Mouse (Mus musculus): ENCODE results near the gene Atf7ip. TPM values are rescaled to one million over a fixed set of nuclear protein-coding genes. Genes with fewer than 3 reads are reported as not detected.
A peak's percentile ranks its signal among the peaks of the same experiment; 100 is the strongest.

Atf7ip gene
- total and polyA plus RNA-seq, 3 experiments, result 4.2 to 35.4 (median 29.7) TPM

DNA sequence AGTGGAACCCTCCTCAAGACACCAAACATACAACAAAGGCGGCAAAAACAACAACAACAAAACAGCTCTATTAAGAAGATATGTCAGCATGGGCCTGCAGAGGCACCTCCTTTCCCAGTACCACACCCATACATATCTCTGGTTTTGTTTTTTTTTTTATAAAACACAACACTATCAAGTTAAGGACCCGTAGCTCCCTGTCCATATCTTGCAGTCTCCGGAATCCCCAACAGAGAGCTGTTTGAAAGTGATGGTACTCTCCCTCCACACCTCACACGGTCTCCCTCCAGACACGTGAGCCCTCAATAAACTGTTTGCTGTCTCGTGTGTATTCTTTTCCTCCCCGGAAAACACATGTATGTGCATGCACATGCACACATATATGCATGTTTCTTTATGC, 46.8 kb upstream of the Atf7ip start:
- no peak overlapping the region for H3K27ac ChIP-seq (ENCODE audit: insufficient read depth, low read depth)
- H3K9me3 ChIP-seq (replicated peaks; ENCODE audit: low read length), result no peaks in the 10 kb centered on the region
- no peak for TF ChIP-seq ETS1 (conservative IDR thresholded peaks at IDR 0.05; ENCODE audit: low read depth, low read length)
- TF ChIP-seq MYC (IDR thresholded peaks at IDR 0.05; ENCODE audit: low read depth, low read length), result no peak
- TF ChIP-seq CTCF (conservative IDR thresholded peaks at IDR 0.05 in 1 of 2, IDR thresholded peaks at IDR 0.05 in 1 of 2; ENCODE audit: low read depth in 2 of 2, low read length in 2 of 2), result no peak
- TF ChIP-seq TCF12 (IDR thresholded peaks at IDR 0.05; ENCODE audit: low read depth, low read length), result no peak
- TF ChIP-seq CHD2 (IDR thresholded peaks at IDR 0.05; ENCODE audit: low read length), result no peak
- no peak for TF ChIP-seq KAT2A (IDR thresholded peaks at IDR 0.05; ENCODE audit: insufficient replicate concordance, low read length)
- TF ChIP-seq SIN3A (IDR thresholded peaks at IDR 0.05; ENCODE audit: low read length), result no peak
- TF ChIP-seq NRF1 (IDR thresholded peaks at IDR 0.05; ENCODE audit: low read depth, low read length), result no peak
- TF ChIP-seq POLR2AphosphoS2 (IDR thresholded peaks at IDR 0.05; ENCODE audit: low read depth, low read length), result no peak
- no peak for TF ChIP-seq SMC3 (IDR thresholded peaks at IDR 0.05; ENCODE audit: low read depth, low read length)
- no peak for TF ChIP-seq POLR2A (IDR thresholded peaks at IDR 0.05; ENCODE audit: low read depth, low read length)
- no peak for TF ChIP-seq GABPA (IDR thresholded peaks at IDR 0.05; ENCODE audit: insufficient replicate concordance, low read depth, low read length)
- TF ChIP-seq E2F4 (IDR thresholded peaks at IDR 0.05; ENCODE audit: insufficient replicate concordance, low read depth, low read length), result no peak
- TF ChIP-seq MXI1 (IDR thresholded peaks at IDR 0.05; ENCODE audit: low read depth, low read length), result no peak
- H3K4me1 ChIP-seq (ENCODE audit: control insufficient read depth in 1 of 2, insufficient read depth in 2 of 2), result peaks cover 2 to 12% of the 10 kb centered on the region in 2 experiments; a peak in 2 of 4 replicates
- H3K36me3 ChIP-seq (replicated peaks in 1 of 2; ENCODE audit: control insufficient read depth in 1 of 2, insufficient read depth in 1 of 2, low read length in 1 of 2), result no peaks in the 10 kb centered on the region
- in situ Hi-C loops (cut with MboI; ENCODE audit: low pct_ligation_motif_present, low pct_unique_long_range_greater_than_20kb, low sequenced_read_pairs), result no loop called here
- no peak overlapping the region for H3K9ac ChIP-seq (ENCODE audit: insufficient read depth, low read depth)
- DNase-seq (ENCODE audit: extremely low read depth), result no peak
- dilution Hi-C loops (cut with MboI; ENCODE audit: extremely low pct_ligation_motif_present, extremely low pct_unique_long_range_greater_than_20kb, low sequenced_read_pairs), result no loop called here
- H3K4me3 ChIP-seq (replicated peaks in 1 of 3; ENCODE audit: low read depth in 2 of 3, low read length in 2 of 3, poor library complexity in 1 of 3), result no peak overlapping the region
- H3K79me2 ChIP-seq (replicated peaks; ENCODE audit: control insufficient read depth, extremely low read depth, insufficient read depth, poor library complexity, severe bottlenecking), result no peaks in the 10 kb centered on the region
- no peaks in the 10 kb centered on the region for H3K27me3 ChIP-seq (replicated peaks)
- H3K4me2 ChIP-seq (ENCODE audit: insufficient read depth, low read depth, poor library complexity, severe bottlenecking), result no peak overlapping the region

DNA sequence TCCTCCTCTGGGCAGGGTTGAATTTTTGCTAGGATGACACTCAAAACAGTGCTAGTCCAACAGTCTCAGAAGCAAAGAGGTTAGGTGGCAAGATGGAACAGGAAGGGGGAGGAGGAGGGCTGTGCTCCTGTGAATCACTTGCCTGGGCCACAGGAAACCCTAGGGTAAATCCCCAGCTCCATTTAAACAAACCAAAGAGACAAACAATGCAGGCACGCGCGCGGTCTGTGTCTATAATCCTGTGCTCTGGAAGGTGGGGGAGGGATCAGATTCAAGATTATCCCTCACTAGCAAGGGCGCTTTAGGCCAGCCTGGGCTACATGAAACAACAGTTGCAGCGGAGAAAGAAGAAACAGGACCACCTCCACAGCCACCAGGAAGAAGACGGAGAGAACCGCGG, 42.5 kb upstream of the Atf7ip start:
- peak overlapping the region; percentile 57 to 63 (median 60) for H3K4me3 ChIP-seq (replicated peaks in 1 of 3; ENCODE audit: low read depth in 2 of 3, low read length in 2 of 3, poor library complexity in 1 of 3)
- peaks cover 3% of the 10 kb centered on the region for H3K9me3 ChIP-seq (replicated peaks; ENCODE audit: low read length)
- no peaks in the 10 kb centered on the region for H3K79me2 ChIP-seq (replicated peaks; ENCODE audit: control insufficient read depth, extremely low read depth, insufficient read depth, poor library complexity, severe bottlenecking)
- DNase-seq (ENCODE audit: extremely low read depth), result peak; percentile 91
- no peaks in the 10 kb centered on the region for H3K27me3 ChIP-seq (replicated peaks)
- in situ Hi-C loops (cut with MboI; ENCODE audit: low pct_ligation_motif_present, low pct_unique_long_range_greater_than_20kb, low sequenced_read_pairs) (loop anchor here (5.0 kb wide), 1 partner anchor 36 kb away; no protein-coding TSS in a partner anchor), dilution Hi-C loops (cut with MboI; ENCODE audit: extremely low pct_ligation_motif_present, extremely low pct_unique_long_range_greater_than_20kb, low sequenced_read_pairs) (no loop called here)
- H3K9ac ChIP-seq (ENCODE audit: insufficient read depth, low read depth), result peak overlapping the region; percentile 79
- H3K4me2 ChIP-seq (ENCODE audit: insufficient read depth, low read depth, poor library complexity, severe bottlenecking), result peak overlapping the region; percentile 57
- H3K4me1 ChIP-seq (ENCODE audit: control insufficient read depth in 1 of 2, insufficient read depth in 2 of 2), result peaks cover 8 to 48% of the 10 kb centered on the region in 2 experiments
- peak overlapping the region; percentile 97 for H3K27ac ChIP-seq (ENCODE audit: insufficient read depth, low read depth)
- peaks cover 0 to 6% of the 10 kb centered on the region in 2 experiments for H3K36me3 ChIP-seq (replicated peaks in 1 of 2; ENCODE audit: control insufficient read depth in 1 of 2, insufficient read depth in 1 of 2, low read length in 1 of 2)
- TF ChIP-seq RCOR1 (conservative IDR thresholded peaks at IDR 0.05; ENCODE audit: low read depth, low read length) (no peak), USF2 (conservative IDR thresholded peaks at IDR 0.05; ENCODE audit: low read depth, low read length) (no peak), SIN3A (IDR thresholded peaks at IDR 0.05; ENCODE audit: low read length) (peak; percentile 69), POLR2AphosphoS2 (IDR thresholded peaks at IDR 0.05; ENCODE audit: low read depth, low read length) (no peak), ZC3H11A (IDR thresholded peaks at IDR 0.05; ENCODE audit: low read depth, low read length) (no peak), ZNF384 (IDR thresholded peaks at IDR 0.05; ENCODE audit: low read depth, low read length) (no peak), GABPA (IDR thresholded peaks at IDR 0.05; ENCODE audit: insufficient replicate concordance, low read depth, low read length) (no peak), BHLHE40 (IDR thresholded peaks at IDR 0.05; ENCODE audit: low read depth, low read length) (peak; percentile 96), MYC (IDR thresholded peaks at IDR 0.05; ENCODE audit: low read depth, low read length) (peak; percentile 71; the same call in 1 of the 2 replicates), NRF1 (IDR thresholded peaks at IDR 0.05; ENCODE audit: low read depth, low read length) (no peak), MAFK (IDR thresholded peaks at IDR 0.05; ENCODE audit: insufficient replicate concordance, low read length) (no peak), MEF2A (IDR thresholded peaks at IDR 0.05; ENCODE audit: borderline replicate concordance, low read depth, low read length) (peak; percentile 52; the same call in 1 of the 2 replicates), ZMIZ1 (IDR thresholded peaks at IDR 0.05; ENCODE audit: low read depth, low read length) (no peak; the same call in 1 of the 2 replicates), ETS1 (conservative IDR thresholded peaks at IDR 0.05; ENCODE audit: low read depth, low read length) (peak; percentile 77), NELFE (IDR thresholded peaks at IDR 0.05; ENCODE audit: low read depth, low read length) (no peak), MAZ (IDR thresholded peaks at IDR 0.05; ENCODE audit: low read depth, low read length) (peak; percentile 74), CTCF (conservative IDR thresholded peaks at IDR 0.05 in 1 of 2, IDR thresholded peaks at IDR 0.05 in 1 of 2; ENCODE audit: low read depth in 2 of 2, low read length in 2 of 2) (no peak), JUND (conservative IDR thresholded peaks at IDR 0.05; ENCODE audit: low read depth, low read length) (no peak), CHD2 (IDR thresholded peaks at IDR 0.05; ENCODE audit: low read length) (peak; percentile 82), E2F4 (IDR thresholded peaks at IDR 0.05; ENCODE audit: insufficient replicate concordance, low read depth, low read length) (peak; percentile 63; the same call in 1 of the 2 replicates), PAX5 (IDR thresholded peaks at IDR 0.05; ENCODE audit: low read length) (no peak), HCFC1 (IDR thresholded peaks at IDR 0.05; ENCODE audit: low read depth, low read length) (peak; percentile 14; the same call in 1 of the 2 replicates), RAD21 (IDR thresholded peaks at IDR 0.05; ENCODE audit: low read depth, low read length) (no peak; the same call in 1 of the 2 replicates), JUN (IDR thresholded peaks at IDR 0.05; ENCODE audit: insufficient read depth, low read depth, low read length) (no peak), POLR2A (IDR thresholded peaks at IDR 0.05; ENCODE audit: low read depth, low read length) (no peak), ELF1 (IDR thresholded peaks at IDR 0.05; ENCODE audit: low read depth, low read length) (peak; percentile 39; the same call in 1 of the 2 replicates), MXI1 (IDR thresholded peaks at IDR 0.05; ENCODE audit: low read depth, low read length) (peak; percentile 3; the same call in 1 of the 2 replicates)
